ENCODE assay signal across 38 mouse cellular contexts in genomic region chr14:32518543-32518942, GRCm38 (mm10). TPM values are rescaled to one million over a fixed set of nuclear protein-coding genes. Genes with fewer than 3 reads are reported as not detected.
"Had no signal": no experiment of that assay in that cellular context is flagged by ENCODE, and none has a peak within 500 bp of the region (broad histone marks: within the 10 kb centered on the region; RNA-seq: fewer than 3 reads in every experiment).

No protein-coding gene starts in this region.

- H3K27ac ChIP-seq: left cerebral cortex, adult 2 months; limb, embryonic 10.5 days; limb, embryonic 12.5 days; limb, embryonic 13.5 days; limb, embryonic 15.5 days; liver, embryonic 12.5 days; liver, embryonic 13.5 days; liver, embryonic 14.5 days; liver, embryonic 15.5 days; lung, embryonic 15.5 days; macrophage; midbrain, embryonic 10.5 days; midbrain, embryonic 12.5 days; midbrain, embryonic 15.5 days; neural tube, embryonic 12.5 days had no signal

- H3K9ac ChIP-seq: limb, embryonic 12.5 days; limb, embryonic 13.5 days; limb, embryonic 15.5 days; liver, embryonic 12.5 days; liver, embryonic 13.5 days; liver, embryonic 14.5 days; liver, embryonic 15.5 days; liver, postnatal 0 days; lung, embryonic 14.5 days; lung, embryonic 15.5 days; midbrain, embryonic 12.5 days; midbrain, embryonic 15.5 days; neural tube, embryonic 12.5 days had no signal

- ATAC-seq: liver, embryonic 12.5 days; liver, postnatal 0 days; lung, postnatal 0 days; midbrain, embryonic 15.5 days; midbrain, embryonic 16.5 days had no signal

- DNase-seq: left cerebral cortex, postnatal 4 days; liver; liver, embryonic 13.5 days; liver, postnatal 0 days; lung, adult 18-20 months; lung, adult 2 months; lung, embryonic 14.5 days; lung, postnatal 10 days; lung, postnatal 14 days; lung, postnatal 36 days; lung, postnatal 4 days; midbrain, embryonic 14.5 days had no signal

- H3K4me3 ChIP-seq: left cerebral cortex, adult 2 months; limb, embryonic 10.5 days; limb, embryonic 12.5 days; limb, embryonic 13.5 days; limb, embryonic 15.5 days; liver, embryonic 12.5 days; liver, embryonic 13.5 days; liver, embryonic 15.5 days; lung, embryonic 15.5 days; megakaryocyte, embryonic 14.5 days; midbrain, embryonic 10.5 days; midbrain, embryonic 12.5 days; midbrain, embryonic 15.5 days; myocyte; neural tube, embryonic 12.5 days had no signal

- H3K9me3 ChIP-seq: limb, embryonic 10.5 days; limb, embryonic 12.5 days; limb, embryonic 13.5 days; limb, embryonic 15.5 days; liver, embryonic 12.5 days; liver, embryonic 13.5 days; liver, embryonic 15.5 days; lung, embryonic 15.5 days; megakaryocyte, embryonic 14.5 days; midbrain, embryonic 10.5 days; midbrain, embryonic 12.5 days; midbrain, embryonic 15.5 days; neural tube, embryonic 12.5 days had no signal

- H3K4me2 ChIP-seq: limb, embryonic 12.5 days; limb, embryonic 13.5 days; limb, embryonic 15.5 days; liver, embryonic 11.5 days; liver, embryonic 12.5 days; liver, embryonic 13.5 days; liver, embryonic 15.5 days; lung, embryonic 14.5 days; lung, embryonic 15.5 days; midbrain, embryonic 12.5 days; midbrain, embryonic 15.5 days; neural tube, embryonic 12.5 days had no signal

- H3K27me3 ChIP-seq: limb, embryonic 12.5 days; limb, embryonic 13.5 days; limb, embryonic 15.5 days; liver, embryonic 12.5 days; liver, embryonic 13.5 days; liver, embryonic 15.5 days; lung, embryonic 15.5 days; megakaryocyte, embryonic 14.5 days; midbrain, embryonic 12.5 days; midbrain, embryonic 15.5 days; neural tube, embryonic 12.5 days had no signal

RNA-seq across cellular contexts. Expression of gene Chat, which starts 52.8 kb away (rescaled TPM):
- total RNA-seq: liver, adult 2 months; megakaryocyte progenitor cell, adult 5-6 weeks; megakaryocyte, adult 5-6 weeks; megakaryocyte-erythroid progenitor cell, adult 5-6 weeks; monocyte, adult 5-6 weeks had no signal
- polyA plus RNA-seq: limb, embryonic 10.5 days; limb, embryonic 11.5 days; limb, embryonic 12.5 days; limb, embryonic 13.5 days; limb, embryonic 15.5 days; liver, adult 2 months; liver, embryonic 11.5 days; liver, embryonic 12.5 days; liver, embryonic 13.5 days; liver, embryonic 14.5 days; liver, embryonic 15.5 days; liver, embryonic 16.5 days; liver, postnatal 0 days; lung, adult 2 months; lung, embryonic 14.5 days; lung, postnatal 0 days; macrophage; myocyte had no signal

RNA-seq across cellular contexts. Expression of gene Slc18a3, which starts 53.9 kb away (rescaled TPM):
- total RNA-seq: liver, adult 2 months; megakaryocyte progenitor cell, adult 5-6 weeks; megakaryocyte, adult 5-6 weeks; megakaryocyte-erythroid progenitor cell, adult 5-6 weeks; monocyte, adult 5-6 weeks had no signal
- polyA plus RNA-seq: limb, embryonic 10.5 days; limb, embryonic 12.5 days; liver, adult 2 months; liver, embryonic 13.5 days; liver, embryonic 14.5 days; liver, embryonic 15.5 days; liver, postnatal 0 days; lung, postnatal 0 days; macrophage; myocyte had no signal
